Mouse (Mus musculus) heart, embryonic 10.5 days (tissue): Measurements from ENCODE around the gene Il17c. TPM values are rescaled to one million over a fixed set of nuclear protein-coding genes. Genes with fewer than 3 reads are reported as not detected.
A peak's percentile ranks its signal among the peaks of the same experiment; 100 is the strongest.

Experiments used
- DNase-seq: peaks from one replicate; pipeline ENCODE4 v3.0.0-alpha.2; 2017; ENCODE audit warnings: low spot score
- H3K27ac ChIP-seq: fragments of 300-500 bp; sonication (generic); 2 replicates; pipeline ENCODE4 v1.5.1; 2016; ENCODE audit warnings: mild to moderate bottlenecking
- H3K27me3 ChIP-seq: fragments of 300-500 bp; sonication (generic); 2 replicates; pipeline ENCODE4 v1.6.1; 2016; ENCODE audit warnings: mild to moderate bottlenecking; ENCODE audit not compliant: poor library complexity, insufficient read depth, severe bottlenecking
- H3K36me3 ChIP-seq: fragments of 300-500 bp; sonication (generic); 2 replicates; pipeline ENCODE4 v1.6.1; 2016; ENCODE audit warnings: mild to moderate bottlenecking, moderate library complexity
- H3K4me1 ChIP-seq: fragments of 300-500 bp; sonication (generic); 2 replicates; pipeline ENCODE4 v1.6.1; 2016; ENCODE audit warnings: mild to moderate bottlenecking
- H3K4me3 ChIP-seq: fragments of 300-500 bp; sonication (generic); 2 replicates; pipeline ENCODE4 v1.5.1; 2016; ENCODE audit warnings: mild to moderate bottlenecking, moderate library complexity
- H3K9me3 ChIP-seq: fragments of 300-500 bp; sonication (generic); 2 replicates; pipeline ENCODE4 v1.6.1; 2016; ENCODE audit warnings: mild to moderate bottlenecking, moderate library complexity
- WGBS: fragments of 180-500 bp; shearing (Covaris S2); methylation state at CpG from one replicate; pipeline ENCODE4 v1.1.7; 2016; 5-methylcytosine and 5-hydroxymethylcytosine counted together
- polyA plus RNA-seq: library from polyadenylated mRNA; unstranded; fragments of >200 nt; fragmentation: Nextera tagmentation; extraction: Ambion mirVana; gene quantifications from 2 replicates; pipeline ENCODE4 v1.2.1, GENCODE M21; 2016

The Il17c gene
- polyA plus RNA-seq, 1 experiment from 2014 or later, result not detected

- no peak for DNase-seq
- Histone ChIP-seq H3K27me3 (peaks cover 7% of the 10 kb centered on the region), H3K27ac (peak overlapping the region; percentile 87), H3K4me3 (0 out of 2 replicates have a peak overlapping the region, but pooled peaks have one; percentile 7), H3K4me1 (peaks cover 58% of the 10 kb centered on the region), H3K9me3 (no peaks in the 10 kb centered on the region), H3K36me3 (peaks cover 8% of the 10 kb centered on the region; the same call in 1 of the 2 replicates)
- WGBS, result 34% methylated on average over 7 of the region's 7 CpGs
These were observed 29.4 kb downstream of the Il17c start for GRCm38 (mm10) chr8:122451161-122451703.

DNA sequence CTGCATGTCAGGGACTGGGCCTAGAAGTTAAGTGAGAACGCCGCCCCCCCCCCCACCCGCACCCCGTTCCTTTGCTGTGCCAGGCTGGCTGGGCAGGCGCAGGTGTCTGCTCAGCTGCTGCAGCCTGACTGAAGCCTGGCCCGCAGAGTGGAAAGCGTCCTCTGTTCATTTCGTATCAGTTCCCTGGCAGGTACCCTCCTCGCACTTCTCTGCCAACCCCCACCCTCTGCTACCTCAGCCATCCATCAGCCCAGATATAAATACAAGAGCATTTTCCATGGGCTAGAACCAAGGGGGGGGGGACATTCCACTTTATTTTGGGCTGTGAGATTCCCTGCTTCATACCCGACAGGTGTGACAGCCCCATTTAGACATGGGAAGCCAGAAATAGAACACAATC lies 30.3 kb downstream of the Il17c start:
- WGBS, result 62% methylated on average over 10 of the region's 10 CpGs
- peaks cover 15% of the 10 kb centered on the region for H3K27me3 ChIP-seq
- peaks cover 57% of the 10 kb centered on the region for H3K4me1 ChIP-seq
- H3K9me3 ChIP-seq, result no peaks in the 10 kb centered on the region
- peaks cover 11% of the 10 kb centered on the region; the same call in 1 of the 2 replicates for H3K36me3 ChIP-seq
- DNase-seq, result no peak
- no peak overlapping the region for H3K4me3 ChIP-seq
- H3K27ac ChIP-seq, result peak overlapping the region; percentile 87

GRCm38 (mm10) chr8:122454409-122454808 lies 32.6 kb downstream of the Il17c start:
- DNase-seq, result no peak
- no peaks in the 10 kb centered on the region for H3K9me3 ChIP-seq
- peaks cover 11% of the 10 kb centered on the region; the same call in 1 of the 2 replicates for H3K36me3 ChIP-seq
- peak overlapping the region; percentile 87 for H3K27ac ChIP-seq
- no peak overlapping the region for H3K4me3 ChIP-seq
- peaks cover 33% of the 10 kb centered on the region for H3K27me3 ChIP-seq
- H3K4me1 ChIP-seq, result peaks cover 62% of the 10 kb centered on the region
- WGBS, result 80% methylated on average over 6 of the region's 6 CpGs

GRCm38 (mm10) chr8:122457171-122457570 lies 35.4 kb downstream of the Il17c start:
- H3K4me1 ChIP-seq, result peaks cover 65% of the 10 kb centered on the region
- no peak for DNase-seq
- no peaks in the 10 kb centered on the region for H3K9me3 ChIP-seq
- H3K4me3 ChIP-seq, result no peak overlapping the region
- H3K27me3 ChIP-seq, result peaks cover 60% of the 10 kb centered on the region
- H3K27ac ChIP-seq, result peak overlapping the region; percentile 45; the same call in 1 of the 2 replicates
- WGBS, result 60% methylated on average over 11 of the region's 11 CpGs
- peaks cover 11% of the 10 kb centered on the region; the same call in 1 of the 2 replicates for H3K36me3 ChIP-seq

DNA sequence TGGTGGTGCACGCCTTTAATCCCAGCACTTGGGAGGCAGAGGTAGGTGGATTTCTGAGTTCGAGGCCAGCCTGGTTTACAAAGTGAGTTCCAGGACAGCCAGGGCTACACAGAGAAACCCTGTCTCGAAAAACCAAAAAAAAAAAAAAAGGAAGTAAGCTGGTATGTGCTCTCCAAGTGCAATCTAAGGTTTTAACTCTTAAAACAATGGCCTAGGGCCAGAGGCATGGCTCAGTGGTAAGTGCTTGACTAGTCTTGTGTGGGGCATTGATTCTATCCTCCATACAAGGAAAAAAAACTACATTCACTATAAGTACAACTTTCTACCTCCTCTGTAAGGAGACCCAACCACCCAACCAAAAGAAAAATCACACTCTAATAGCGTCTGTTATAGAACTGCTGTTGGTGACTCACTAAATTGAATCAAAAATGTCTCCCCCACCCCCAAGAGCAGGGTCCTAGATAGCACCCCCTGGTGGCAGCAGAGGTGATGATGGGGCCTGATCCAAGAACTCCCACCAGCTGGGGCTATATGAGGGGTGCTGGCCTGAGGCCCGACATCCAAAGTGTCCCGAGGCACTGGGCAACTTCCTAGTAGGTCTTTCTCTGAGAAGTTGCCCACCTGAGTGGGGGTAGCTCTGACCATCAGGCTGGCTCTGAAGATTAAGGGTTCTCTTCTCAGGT lies 37.5 kb downstream of the Il17c start:
- Histone ChIP-seq H3K27ac (no peak overlapping the region), H3K27me3 (peaks cover 66% of the 10 kb centered on the region), H3K4me3 (peak overlapping the region; percentile 61; the same call in 1 of the 2 replicates), H3K4me1 (peaks cover 67% of the 10 kb centered on the region), H3K9me3 (no peaks in the 10 kb centered on the region), H3K36me3 (peaks cover 10% of the 10 kb centered on the region; the same call in 1 of the 2 replicates)
- no peak for DNase-seq
- 59% methylated on average over 6 of the region's 6 CpGs for WGBS

DNA sequence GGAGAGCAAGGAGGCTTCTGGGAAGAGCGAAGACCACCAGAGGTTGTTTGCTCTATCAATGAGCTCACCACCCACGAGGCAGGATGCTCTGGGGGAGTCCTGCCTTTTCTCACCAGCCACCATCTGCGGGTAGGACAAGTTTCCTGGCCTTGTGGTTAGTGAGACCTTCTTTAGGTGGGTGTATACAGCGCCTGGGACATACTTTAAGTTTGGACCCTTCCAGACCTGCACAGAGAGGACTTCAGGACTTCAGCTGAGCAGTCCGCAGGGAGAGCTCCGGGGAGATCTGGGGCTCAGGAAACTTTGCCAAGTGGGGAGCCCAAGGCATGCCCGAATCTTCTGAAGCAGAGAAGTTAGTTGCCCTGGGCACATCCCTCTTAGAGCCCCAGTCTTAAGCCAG lies 38.2 kb downstream of the Il17c start:
- peaks cover 63% of the 10 kb centered on the region for H3K27me3 ChIP-seq
- peak overlapping the region; percentile 61 for H3K4me3 ChIP-seq
- peaks cover 71% of the 10 kb centered on the region for H3K4me1 ChIP-seq
- peak overlapping the region; percentile 73; the same call in 1 of the 2 replicates for H3K27ac ChIP-seq
- DNase-seq, result no peak
- 22% methylated on average over 7 of the region's 7 CpGs for WGBS
- H3K36me3 ChIP-seq, result 0 out of 2 replicates have a peak, but pooled peaks cover 7% of the 10 kb centered on the region
- H3K9me3 ChIP-seq, result no peaks in the 10 kb centered on the region

DNA sequence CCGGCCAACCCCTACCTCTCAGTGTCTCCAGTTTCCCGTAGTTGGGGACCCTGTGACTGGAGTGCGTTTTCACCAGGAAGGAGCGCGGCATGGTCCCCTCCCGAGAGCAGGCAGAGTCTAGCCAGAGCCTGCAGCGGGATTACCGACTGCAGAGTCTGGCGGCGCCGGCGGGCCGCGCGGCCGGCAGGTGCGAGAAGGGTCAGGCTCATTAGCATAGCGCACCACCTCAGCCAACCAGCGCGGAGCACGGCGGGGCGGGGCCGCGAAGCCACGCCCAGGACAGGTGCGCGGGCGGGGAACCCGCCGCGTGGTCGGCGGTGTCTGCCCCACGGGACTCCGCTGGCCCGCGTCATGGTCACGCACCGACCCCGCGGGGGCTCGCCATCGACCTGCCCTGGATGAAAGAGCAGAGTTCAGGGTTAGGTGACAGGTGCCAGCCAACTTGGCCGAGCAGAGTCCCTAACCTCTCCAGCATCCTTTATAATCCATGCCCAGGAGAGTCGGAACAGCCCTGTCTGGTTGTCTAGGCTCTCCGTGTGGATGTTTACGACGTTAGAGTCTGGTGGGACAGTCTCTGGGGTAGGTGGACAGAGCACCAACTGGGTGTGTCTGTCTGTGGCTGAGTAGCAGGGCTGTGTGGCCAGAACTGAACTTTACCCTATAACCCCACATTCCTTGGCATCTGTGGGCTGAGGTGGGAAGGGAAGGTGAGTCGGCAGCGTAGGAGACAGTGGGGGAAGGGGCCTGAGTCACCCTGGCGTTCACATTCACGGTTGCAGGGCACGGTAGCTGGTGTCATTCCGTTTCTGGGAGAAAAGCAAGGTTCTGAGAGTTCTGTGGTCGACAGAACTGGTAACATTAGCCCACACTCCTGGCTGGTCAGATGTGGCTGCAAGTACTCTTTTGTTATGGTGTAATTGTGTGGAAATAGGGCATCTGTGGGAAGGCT lies 39.0 kb downstream of the Il17c start, which contains the start of gene Snai3:
Gene Snai3 (minus strand): TSS at position 210 of the 949 bp plus-strand sequence.
- WGBS, result 2% methylated on average over 56 of the region's 56 CpGs
- no peak for DNase-seq
- peaks cover 63% of the 10 kb centered on the region for H3K27me3 ChIP-seq
- H3K9me3 ChIP-seq, result no peaks in the 10 kb centered on the region
- H3K36me3 ChIP-seq, result peaks cover 15% of the 10 kb centered on the region; the same call in 1 of the 2 replicates
- H3K4me1 ChIP-seq, result peaks cover 77% of the 10 kb centered on the region
- peak within 1 kb of the TSS; percentile 73 for H3K27ac ChIP-seq
- peak within 1 kb of the TSS; percentile 61 for H3K4me3 ChIP-seq

DNA sequence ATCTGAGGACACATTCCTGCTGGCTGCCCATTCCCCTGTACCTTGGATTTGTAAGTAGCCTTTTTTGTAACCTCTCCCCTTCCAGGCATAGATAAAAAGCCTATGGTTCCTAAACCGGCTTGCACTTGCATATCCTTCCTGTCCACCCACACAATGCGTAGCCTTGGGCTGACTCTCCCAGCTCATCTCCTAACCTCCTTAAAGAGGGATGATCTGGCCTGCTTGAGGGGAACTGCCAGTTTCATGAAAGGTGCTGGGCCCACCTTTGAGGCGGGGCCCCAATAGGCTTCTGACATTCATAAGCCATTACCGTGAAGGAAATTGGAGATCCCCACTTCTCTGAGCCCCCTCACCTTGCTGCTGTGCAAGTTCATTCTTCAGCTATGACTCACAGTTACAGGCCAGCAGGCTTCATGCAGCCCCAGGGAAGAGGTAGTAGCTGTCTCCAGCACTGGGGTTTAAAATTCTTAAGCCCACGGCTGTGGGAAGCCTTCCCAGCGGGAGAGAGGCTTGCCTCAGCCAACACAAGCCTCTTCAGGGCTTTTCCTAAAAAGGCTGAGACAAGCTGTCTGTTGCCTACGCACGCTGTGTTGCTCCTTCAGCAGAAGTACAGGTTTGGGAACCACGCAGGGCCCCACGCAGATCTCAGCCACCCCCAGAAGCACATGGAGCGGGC lies 39.8 kb downstream of the Il17c start:
- no peak for DNase-seq
- peaks cover 16% of the 10 kb centered on the region for H3K36me3 ChIP-seq
- peaks cover 69% of the 10 kb centered on the region for H3K4me1 ChIP-seq
- peaks cover 55% of the 10 kb centered on the region for H3K27me3 ChIP-seq
- peak overlapping the region; percentile 32 for H3K27ac ChIP-seq
- 64% methylated on average over 11 of the region's 11 CpGs for WGBS
- no peak overlapping the region for H3K4me3 ChIP-seq
- no peaks in the 10 kb centered on the region for H3K9me3 ChIP-seq

DNA sequence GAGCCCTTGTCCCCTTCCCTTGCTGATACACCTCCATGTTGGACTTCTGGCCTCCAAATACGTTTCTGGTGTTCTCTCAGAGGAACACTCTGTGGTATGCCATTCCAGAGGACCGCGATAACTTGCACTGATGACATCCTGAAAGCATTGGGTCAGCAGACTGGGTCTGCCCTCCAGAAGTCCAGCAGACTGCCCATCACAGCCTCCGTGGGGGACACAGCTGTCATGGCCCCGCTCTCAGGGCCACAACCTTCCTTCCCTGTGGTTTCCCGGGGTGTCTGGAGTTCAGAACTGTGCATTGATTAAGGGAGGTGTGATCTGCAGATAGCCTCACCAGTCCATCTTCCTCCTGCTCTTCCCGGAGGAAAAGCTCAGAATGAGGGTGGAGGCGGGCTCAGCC lies 40.7 kb downstream of the Il17c start:
- no peak for DNase-seq
- H3K4me1 ChIP-seq, result peaks cover 62% of the 10 kb centered on the region
- H3K4me3 ChIP-seq, result no peak overlapping the region
- peaks cover 47% of the 10 kb centered on the region for H3K27me3 ChIP-seq
- 61% methylated on average over 8 of the region's 8 CpGs for WGBS
- H3K9me3 ChIP-seq, result no peaks in the 10 kb centered on the region
- H3K36me3 ChIP-seq, result peaks cover 25% of the 10 kb centered on the region
- H3K27ac ChIP-seq, result 0 out of 2 replicates have a peak overlapping the region, but pooled peaks have one; percentile 14

DNA sequence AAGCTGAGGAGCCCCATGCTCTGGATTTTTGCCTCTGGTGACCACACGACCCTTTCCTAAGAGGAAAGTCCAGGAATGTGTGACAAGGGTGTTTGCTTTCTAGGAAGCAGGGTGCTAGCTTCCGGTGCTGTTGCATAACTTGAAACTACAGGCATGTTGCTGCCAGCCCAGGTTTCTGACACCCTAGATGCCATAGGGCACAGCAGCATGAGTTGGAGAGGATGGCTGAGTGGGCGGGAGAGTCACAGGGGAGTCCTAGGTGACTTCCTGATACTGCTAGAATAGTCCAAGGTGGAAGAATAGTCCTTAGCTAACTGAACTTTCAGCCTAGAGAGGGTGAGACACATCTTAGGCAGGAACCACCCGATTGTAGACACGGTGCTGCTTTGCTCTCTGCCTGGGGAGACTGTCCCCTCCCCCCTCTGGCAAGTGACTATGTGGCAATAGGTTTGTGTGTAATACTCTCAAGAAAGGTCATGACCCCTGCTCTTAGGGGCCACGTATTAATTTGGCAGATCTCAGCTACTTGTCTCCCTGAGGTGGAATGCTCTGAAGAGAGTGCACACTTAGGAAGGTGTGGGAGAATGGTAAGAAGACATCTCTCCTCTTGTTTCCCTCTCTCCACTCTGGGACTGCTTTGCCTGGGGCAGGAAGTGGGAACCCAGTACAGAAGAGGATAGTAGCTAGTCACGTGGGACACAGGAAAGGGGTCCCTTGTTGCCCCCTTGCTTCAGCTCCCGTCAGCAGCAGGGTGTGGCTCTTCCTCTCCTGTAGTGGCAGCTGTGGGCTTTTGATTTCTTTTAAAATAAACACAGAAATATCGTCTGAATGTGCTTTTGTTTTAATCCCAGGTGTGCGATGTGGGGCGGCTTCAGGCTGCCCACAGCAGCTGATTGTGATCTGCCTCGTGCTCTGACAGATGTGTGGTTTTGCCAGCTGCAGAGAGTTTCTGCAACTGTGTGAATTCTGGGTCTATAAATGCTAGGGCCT lies 42.1 kb downstream of the Il17c start:
- H3K9me3 ChIP-seq, result no peaks in the 10 kb centered on the region
- peaks cover 60% of the 10 kb centered on the region for H3K4me1 ChIP-seq
- H3K4me3 ChIP-seq, result no peak overlapping the region
- peaks cover 38% of the 10 kb centered on the region for H3K27me3 ChIP-seq
- DNase-seq, result no peak
- 48% methylated on average over 12 of the region's 12 CpGs for WGBS
- H3K36me3 ChIP-seq, result peaks cover 40% of the 10 kb centered on the region
- H3K27ac ChIP-seq, result peak overlapping the region; percentile 49; the same call in 1 of the 2 replicates

GRCm38 (mm10) chr8:122464985-122465384 lies 43.2 kb downstream of the Il17c start:
- no peak for DNase-seq
- Histone ChIP-seq H3K4me1 (peaks cover 67% of the 10 kb centered on the region), H3K27me3 (peaks cover 28% of the 10 kb centered on the region), H3K36me3 (peaks cover 45% of the 10 kb centered on the region), H3K9me3 (no peaks in the 10 kb centered on the region), H3K27ac (no peak overlapping the region; the same call in 1 of the 2 replicates), H3K4me3 (no peak overlapping the region)
- 64% methylated on average over 7 of the region's 7 CpGs for WGBS
